Mouse (Mus musculus) 3T3-L1 (cell line): ENCODE results near the gene Dmd.

Source experiments
- DNase-seq: peaks from one replicate; pipeline ENCODE4 v3.0.0-alpha.2; 2015; ENCODE audit warnings: low read depth, low spot score

Gene Dmd

DNA sequence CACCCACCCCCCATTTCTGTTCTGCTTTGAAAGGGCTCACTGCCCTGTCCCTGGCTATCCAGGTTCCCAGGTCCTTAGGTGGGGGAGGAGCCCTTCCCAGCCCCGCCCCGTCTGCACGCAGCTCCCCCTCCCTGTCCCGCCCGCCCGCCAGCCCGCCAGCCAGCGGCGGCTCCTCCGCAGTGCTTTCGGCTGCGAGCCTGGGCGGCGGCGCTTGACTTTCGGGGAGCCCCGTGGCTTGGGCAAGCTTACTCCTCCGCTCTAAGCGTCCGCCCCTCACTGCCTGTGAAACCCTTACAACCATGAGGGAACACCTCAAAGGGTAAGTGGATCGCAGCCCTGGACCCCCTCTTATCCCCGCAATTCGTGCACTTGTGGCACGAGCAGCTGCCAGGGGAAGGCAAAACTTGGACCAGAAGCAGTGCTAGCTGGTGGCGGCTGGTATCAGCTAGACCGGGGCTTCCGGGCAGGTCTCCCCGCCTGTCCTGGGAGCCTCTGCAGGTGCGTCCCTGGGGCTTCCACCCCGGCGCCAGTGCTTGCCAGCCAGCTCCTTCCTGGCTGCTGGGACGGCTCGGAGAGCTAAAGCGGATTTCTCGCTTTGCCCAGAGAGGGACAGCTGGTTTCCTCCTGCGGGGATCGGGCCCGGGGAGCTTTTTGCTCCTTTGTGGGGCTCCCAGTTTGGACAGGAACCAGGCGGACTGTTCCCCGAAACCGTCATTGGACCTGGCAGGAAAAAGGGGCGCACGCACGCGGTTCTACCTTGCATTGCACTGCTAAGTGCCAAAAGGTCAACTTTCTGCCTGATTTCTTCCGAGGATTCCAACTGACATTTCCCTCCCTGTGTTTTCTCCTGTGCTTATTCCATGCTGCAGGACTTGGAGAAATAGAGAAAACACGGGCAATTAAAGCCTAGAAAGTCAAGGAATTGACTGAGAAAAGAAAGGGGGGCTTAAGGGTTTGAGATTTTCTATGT is 2099.8 kb downstream of the Dmd start:
- DNase-seq: no peak

DNA sequence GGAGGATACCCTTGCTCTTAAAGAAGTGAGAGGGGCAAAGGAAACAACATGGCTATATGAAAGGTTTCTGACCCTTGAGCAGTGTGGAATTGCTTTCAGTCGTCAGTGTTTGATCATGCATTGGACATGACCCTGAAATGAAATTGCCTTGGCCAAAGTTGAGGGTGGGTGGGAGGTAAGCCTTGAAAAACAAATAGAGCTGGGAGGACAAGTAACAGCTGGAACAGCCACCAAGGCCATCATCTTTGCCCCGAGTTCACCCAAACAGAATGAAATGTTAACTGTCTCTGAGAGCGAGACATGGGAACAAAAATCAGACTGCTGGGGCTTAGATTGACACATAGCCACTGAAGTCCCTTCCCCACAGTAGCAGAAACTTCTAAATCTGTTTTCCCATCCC is 2100.9 kb downstream of the Dmd start:
- DNase-seq: no peak

DNA sequence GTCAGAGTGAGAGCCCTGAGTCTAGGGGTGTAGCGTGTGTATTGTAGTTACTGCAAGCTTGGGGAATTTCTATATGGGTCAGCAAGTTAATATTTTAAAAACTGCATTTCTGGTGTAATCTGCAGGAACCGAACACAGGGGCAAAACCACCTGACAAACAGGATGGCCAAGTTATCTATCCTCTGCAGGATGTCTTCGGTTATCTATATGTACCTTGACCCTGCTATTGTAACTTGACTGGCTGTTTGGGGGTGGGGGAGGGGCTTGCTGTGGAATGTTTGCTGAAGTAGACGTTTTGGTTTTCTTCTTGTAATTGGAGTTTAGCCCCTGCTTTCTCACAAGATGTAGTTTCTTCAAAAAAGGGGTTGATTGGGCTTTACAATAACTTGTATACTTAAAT is 2124.9 kb downstream of the Dmd start:
- no peak for DNase-seq

DNA sequence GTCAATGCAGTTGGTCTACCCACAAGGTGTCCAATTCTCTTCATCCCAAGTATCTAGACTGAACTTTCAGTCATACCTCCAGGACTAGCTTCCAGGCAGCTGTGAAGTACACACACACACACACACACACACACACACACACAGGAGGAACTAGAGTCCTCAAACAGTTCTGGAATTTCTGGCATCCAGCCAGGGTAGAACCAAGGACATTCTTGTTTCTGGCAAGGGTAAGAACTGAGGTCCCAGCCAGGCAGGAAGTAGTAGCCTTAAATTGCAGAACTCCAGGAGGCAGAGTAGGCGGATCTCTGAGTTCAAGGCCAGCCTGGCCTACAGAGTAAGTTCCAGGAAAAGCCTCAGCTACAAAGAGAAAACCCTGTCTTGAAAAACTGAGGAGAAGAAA is 2128.2 kb downstream of the Dmd start:
- no peak for DNase-seq

DNA sequence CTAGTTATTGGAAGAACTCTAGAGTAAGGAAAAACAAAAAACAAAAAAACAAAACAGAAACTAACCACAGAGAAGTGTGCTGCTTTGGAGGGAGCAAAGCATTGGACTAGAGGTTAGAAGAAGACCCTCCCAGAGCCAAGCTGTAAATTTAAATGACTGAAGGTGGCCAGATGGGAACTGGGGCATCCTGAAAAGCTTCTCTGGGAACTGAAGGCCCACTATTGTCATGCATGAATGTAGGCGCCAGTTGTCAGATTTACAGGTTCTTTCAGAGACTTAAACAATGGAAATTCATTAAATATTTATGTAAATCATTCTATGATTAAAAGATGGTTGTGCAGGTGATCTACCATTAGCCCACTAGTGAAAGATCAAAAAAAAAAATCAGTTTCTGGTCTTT is 2128.9 kb downstream of the Dmd start:
- no peak for DNase-seq

DNA sequence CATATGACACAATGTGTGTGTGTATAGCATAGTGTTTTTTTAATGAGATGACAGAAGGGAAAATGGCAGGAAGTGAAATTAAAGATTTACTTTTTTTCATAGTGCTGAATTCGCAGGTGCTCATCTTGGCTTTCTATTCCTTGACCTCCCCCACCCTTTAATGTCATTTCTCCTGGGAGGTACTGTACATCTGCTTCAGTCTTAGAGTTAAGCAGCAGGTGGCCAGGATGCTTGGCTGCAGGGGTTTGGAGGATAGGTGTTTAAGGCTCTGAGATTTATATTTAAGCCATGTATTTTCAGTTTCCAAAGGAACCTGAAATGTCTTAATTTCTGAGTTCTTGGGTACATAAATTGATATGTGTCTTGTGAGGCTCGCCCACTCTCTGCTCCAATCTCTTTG is 2130.5 kb downstream of the Dmd start:
- no peak for DNase-seq

DNA sequence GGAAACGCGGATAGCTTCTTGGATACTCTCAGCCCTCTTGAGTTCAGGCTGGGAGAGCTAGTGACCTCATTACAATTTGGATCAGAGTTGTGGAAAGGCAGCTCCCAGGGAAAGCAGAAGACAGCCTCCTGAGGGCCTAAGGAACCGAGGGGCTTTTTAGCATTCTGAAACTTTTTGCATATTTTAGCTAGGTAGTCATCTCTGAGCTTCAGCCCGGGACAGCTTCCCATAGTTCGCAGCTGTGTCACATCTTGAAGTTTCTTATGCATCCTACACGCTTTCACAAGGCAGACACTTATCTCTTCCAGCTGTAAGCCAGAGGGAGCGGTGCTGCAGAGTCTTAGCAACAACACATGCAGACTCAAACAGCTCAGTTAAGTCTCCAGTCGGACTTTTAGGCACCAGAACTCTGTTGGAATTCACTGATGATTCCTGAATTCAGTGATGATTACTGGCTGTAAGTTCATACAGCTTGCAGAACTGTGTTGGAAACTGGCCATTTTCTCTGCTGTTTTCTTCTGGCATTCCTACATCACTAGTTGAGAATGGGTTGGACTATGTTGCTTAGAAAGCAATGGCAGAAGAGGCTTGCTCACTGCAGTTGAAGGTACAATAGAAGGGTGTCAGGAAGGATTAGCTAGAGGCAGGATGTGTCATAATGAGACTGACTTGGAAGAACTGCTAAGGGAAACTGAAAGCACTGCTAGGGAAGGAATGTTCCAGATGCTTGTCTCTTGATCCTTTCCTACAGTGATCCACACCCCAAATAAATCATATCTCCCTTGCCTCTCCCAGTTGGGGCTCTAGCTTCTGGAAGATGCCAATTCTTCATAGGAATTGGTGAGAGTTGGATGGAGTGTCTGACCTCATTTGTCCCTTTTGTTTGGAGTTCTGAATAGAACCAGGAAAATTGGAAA is 2135.8 kb downstream of the Dmd start:
- peak; percentile 12 for DNase-seq

DNA sequence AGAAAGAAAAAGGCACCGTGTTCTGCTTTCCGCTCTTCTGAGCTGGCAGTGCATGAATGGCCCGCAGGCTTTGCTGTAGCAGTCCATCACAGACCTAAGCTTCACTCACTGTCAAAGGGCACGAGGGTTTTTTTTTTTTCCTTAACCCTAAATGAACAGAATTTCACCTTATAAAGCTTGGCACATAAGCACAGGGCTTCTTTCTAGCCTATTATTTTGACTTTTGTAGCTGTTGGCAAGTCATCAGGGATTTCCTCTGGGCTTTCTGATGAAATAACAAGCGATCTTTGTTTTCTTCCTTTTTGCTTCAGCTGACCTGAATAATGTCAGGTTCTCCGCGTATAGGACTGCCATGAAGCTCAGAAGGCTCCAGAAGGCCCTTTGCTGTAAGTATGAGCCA is 2140.8 kb downstream of the Dmd start:
- DNase-seq: no peak

DNA sequence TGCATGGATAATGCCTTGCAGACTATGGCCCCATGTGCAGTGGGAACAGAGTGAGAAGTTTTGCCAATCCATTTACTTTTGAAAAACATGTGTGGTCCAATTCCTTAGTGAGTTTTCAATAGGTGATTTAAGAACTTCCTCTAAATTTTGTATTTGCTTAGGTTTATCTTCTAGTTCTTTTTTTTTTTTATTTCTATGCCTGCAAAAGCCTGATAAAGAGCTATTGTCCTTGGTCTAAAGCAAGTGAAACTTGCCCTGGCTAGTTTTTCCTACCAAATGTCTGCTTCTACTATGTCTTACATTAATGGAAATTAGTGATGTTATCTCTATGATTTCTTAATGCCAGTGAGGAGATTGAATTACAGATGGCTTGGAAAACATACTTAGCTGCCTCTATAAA is 2144.7 kb downstream of the Dmd start:
- DNase-seq: no peak

DNA sequence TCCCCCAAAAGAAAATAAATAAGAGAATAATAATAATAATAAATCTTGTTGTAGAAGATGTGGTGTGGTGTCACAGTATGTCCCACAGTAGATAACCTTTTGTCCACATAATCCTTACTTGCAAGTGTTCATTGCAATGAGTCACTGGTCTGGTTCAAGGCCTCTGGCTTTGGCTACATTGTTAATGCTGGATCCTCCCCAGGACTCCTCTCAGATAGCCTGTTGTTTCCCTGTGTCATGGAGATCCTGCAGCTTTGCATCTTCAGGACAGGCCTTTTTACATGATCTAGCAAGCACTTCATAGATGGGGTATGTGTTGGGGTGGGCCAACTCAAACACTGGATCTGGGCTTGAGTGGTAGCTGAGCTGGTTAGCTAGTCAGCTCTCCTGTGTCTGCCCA is 2150.0 kb downstream of the Dmd start:
- no peak for DNase-seq

DNA sequence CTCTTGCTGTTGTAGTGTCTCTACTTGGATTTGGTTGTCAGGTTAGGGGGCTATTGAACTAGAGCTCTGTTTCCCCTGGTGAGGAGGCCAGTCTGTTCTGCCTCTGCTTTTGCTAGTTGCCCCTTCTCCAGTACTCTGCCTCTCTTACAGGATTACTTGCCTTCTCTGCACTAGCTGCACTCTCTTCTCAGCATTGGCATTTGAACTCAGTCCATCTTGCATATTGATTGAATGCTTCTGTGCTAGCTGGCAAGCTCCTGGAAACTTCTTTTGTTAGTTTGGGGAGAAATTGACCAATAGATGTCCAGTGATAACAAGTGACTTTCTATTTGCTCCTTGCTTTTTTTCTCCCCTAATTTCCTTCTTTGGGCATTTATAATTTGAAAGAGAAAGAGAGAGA is 2163.7 kb downstream of the Dmd start:
- no peak for DNase-seq

DNA sequence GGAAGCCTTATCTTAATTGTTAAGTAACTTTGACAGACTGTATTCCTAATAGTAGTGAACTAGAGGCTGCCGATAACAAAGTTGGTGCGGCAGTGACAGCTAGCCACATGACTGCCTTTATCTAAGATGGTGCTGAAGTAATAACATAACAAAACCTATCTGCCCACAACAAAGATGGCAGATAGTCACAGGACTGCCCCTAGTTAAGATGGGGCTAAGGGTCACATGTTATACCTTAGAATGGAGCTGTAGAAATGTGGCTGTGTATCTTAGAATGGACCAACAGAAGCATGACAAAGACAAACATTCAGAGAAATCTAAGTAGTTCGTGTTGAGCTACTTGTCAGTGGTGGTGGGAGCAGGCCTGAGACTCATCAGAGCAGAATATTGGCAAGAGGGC is 2184.0 kb downstream of the Dmd start:
- DNase-seq: no peak

DNA sequence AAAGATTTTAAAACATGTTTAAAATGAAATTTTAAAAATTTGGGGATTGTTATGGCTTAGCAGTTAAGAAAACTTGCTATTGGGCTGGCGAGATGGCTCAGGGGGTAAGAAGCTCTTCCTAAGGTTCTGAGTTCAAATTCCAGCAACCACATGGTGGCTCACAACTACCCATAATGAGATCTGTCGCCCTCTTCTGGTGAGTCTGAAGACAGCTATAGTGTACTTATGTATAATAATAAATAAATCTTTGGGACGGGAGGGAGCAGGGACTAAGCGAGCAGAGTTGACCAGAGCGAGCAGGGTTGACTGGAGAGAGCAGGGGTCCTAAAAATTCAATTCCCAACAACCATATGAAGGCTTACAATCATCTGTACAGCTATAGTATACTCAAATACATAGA is 2188.6 kb downstream of the Dmd start:
- DNase-seq: no peak

DNA sequence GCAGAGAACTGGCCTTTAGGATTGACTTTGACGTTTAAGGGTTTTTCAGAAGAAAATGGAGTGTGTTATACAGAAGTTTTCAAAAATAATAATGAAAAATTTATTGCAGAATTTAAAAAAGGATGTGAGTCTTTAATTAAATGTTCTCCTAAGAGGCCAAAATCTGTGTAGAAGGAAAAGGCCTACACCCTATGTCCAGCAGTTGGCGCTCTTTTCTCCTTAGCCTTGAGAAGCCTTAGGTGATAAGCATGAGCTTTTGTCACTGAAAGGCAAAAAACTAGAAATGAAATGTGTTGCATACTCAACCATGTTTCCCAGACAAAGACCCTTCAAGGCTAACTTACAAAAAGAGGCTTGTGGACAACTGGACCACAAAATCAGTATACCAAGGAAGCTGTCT is 2222.6 kb downstream of the Dmd start:
- DNase-seq: no peak

DNA sequence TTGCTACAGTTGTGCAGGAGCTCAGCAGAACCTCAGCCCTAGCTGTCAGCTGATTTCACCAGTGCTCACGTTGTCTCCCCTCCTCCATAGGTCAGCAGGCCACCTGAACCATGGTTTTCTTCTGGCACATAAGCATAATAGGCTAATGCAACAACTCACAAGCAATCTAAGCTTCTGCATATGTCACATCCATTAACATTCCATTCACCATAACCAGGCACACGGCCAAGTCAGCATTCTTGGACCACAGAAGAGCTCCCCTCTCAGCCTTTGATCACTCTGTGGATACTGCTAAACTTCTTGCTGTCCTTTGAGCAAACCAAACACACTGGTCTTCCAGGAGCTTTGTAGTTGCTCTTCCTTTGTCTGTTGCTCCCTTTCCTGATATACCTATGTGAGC is 2238.9 kb downstream of the Dmd start:
- DNase-seq: peak; percentile 9

DNA sequence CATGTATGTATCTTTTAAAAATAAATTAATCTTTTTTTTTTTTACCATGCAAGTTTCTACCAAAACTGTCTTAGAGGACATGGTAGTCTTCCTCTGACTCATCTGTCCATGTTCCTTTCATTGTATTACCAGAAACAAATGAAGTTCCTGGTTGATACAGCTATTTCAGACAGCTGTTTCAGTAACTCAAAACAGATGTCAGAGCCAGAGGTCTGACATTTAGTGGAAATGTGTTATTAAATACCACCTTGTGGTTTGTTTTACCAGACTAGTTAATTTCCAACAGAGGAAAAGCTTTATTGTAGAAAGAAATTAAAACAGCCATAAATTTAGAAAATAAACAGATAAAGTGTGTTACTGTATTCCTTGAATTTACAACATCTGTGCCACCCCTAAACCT is 2245.2 kb downstream of the Dmd start:
- DNase-seq: no peak

DNA sequence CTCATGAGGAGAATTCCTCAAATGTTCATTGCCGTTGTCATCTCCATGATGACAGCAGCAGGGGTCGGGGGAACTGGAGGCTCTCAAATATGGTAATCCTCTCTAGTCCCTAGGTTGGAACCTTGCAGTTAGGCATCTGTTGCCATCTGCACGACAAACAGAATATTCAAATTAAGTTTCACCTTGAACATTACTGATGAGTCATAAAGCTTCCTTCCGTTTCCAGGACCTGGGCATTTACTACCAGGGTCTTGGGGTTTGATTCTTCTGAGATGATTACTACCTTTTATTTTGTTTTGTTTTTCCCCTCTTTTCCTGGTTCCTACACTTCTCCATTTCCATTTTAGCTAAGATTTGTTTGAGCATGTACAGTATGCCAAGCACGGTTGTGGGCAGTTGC is 2249.0 kb downstream of the Dmd start:
- DNase-seq: no peak

DNA sequence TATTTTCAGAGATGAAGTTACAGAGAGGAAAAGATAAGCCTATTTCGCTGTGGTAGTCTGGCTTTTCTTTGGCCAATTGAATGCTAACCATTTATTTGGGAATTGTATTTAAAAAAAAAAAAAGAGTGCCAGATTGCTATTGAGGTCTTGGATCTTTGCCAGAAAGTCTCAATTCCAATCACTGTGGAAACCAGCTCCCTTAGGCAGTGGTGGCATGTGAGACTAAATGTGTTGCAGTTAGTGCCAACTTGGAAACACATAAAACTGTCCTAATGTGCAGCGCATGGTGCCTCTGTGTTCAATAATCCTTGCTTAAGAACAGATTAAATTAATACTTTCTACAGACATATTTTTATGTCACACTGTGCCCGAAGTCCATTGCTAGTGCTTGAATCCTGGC is 2250.7 kb downstream of the Dmd start:
- no peak for DNase-seq

DNA sequence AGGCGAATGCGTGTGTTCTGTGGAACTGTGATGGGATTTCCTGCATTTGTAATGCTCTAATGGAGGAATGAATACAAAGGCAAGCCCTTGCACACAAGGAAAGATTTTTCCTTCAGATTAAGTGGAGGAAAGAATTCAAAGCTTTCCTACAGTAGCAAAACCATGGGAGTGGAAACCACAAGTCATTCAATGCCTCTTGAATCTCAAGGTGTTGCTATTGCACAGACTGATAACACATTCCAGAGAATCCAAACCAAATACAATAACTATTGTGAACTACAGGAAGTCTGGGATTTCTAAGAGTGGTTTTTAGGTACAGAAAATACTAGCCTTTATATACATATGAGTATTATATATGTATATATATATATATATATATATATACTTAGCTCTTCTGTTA is 2258.3 kb downstream of the Dmd start:
- DNase-seq: no peak

DNA sequence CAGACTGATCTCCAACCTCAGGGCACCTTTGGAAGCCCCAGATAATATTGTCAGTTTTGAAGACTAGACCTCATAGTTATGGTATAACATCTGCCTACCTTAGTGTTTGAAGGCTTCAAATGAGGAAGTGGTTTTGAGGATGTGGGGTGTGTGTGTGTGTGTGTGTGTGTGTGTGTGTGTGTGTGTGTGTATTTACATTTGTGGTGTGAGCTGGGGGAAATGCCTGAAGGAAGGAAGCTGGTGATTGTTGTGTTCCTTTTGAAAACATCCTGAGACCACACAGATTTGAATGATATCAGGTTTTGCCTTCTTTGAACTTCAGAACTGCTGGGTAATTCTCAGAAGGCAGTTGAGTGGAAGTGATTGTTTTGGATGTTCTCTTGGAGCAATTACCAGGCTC is 2278.2 kb downstream of the Dmd start:
- DNase-seq: no peak

DNA sequence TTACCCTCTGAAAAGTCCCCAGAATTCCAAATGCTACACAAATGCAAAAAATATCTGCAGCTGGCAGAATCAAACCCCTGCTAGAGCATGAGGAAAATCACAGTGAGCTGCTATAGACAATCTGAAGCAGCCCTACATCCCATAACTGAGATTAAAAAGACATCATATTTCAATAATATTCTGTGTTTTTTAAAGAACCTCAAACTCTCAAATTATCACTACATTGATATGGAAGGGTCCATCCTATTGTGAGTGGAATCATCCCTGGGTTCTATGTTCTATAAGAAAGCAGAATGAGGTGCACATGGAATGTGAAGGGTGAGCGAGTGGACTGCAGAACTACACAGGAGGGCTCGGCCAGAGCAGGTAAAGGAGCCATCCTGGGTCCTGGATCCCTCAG is 2300.7 kb downstream of the Dmd start, which contains the start of gene Fthl17a:
TSS of gene Fthl17a (plus strand) at position 301 of the 400 bp plus-strand sequence.
- DNase-seq: no peak
